Mouse (Mus musculus) adrenal gland, adult (tissue): ENCODE results near the gene Arl5a.

ENCODE experiments used
- DNase-seq, 2 experiments: peaks; one replicate each; pipeline ENCODE4 v3.0.0; 2022 to 2023; ENCODE audit warnings: low spot score in 1 of 2; ENCODE audit not compliant: inconsistent age in 2 of 2

Gene Arl5a

DNA sequence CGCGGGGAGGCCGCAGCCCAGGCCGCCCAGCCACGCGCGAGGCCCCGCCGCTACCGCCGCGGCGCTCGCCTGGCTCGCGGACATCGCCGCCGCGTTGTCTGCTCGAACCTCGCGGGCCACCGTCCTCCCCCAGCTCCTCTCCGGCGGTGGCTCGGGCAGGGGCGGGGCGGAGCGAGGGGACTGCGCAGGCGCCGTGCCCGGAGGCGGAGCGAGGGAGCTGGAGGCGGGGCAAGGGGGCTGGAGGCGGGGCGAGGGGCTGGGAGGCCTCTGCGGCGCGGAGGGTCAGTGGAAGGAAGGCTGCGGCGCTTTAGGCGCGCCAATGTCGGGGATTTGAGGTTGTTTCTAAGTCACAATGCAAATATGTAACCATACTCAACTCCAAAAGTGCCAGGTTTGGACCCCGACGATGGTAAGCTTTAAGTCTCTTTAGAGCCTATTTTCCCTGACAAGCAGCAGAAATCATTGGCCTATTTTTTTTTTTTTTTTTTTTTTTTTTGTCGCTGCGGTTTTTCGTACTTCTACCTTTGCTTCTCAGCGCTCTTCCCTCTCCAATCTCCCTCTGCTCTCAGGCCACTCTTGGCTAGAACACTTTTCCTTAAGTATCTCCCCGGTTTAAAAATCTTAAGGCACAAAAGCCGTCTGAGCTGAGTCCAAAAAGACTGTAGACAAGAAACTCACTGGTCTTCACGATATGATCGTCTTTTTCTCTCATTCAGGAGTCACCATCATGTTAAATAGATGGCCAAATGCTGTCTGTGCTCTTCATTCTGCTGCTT, at the start of gene Arl5a:
Gene Arl5a, minus strand, starts transcription at position 155 of the 776 bp plus-strand sequence.
- peak; percentile 95 to 99 for DNase-seq

GRCm38 (mm10) chr2:52471545-52472291, 47.0 kb upstream of the Arl5a start:
- peak in 1 of 2 experiments; percentile 31 for DNase-seq

DNA sequence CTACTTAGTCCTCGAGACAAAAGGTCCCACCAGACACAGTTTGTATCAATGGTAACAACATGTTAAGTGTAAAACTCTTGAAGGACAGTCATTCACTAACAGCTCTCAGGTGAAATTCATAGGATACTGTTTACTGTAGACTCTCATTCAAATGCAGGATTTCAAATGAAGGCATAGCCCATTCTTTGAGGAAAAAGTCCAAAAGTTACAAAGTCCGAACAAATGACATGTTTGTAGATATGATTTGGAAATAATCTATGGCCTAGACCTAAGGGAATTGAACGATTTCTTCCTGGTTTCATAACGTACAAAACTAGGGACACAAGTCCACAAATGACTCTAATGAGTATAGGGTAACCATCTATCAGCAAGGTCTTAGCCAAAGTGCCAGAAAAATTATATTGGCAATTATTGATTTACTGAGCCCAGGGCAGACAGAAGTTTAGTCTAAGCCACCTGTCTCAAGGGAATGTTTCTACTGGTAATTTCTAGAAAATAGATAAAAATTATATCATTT, 45.4 kb upstream of the Arl5a start:
- DNase-seq = no peak

DNA sequence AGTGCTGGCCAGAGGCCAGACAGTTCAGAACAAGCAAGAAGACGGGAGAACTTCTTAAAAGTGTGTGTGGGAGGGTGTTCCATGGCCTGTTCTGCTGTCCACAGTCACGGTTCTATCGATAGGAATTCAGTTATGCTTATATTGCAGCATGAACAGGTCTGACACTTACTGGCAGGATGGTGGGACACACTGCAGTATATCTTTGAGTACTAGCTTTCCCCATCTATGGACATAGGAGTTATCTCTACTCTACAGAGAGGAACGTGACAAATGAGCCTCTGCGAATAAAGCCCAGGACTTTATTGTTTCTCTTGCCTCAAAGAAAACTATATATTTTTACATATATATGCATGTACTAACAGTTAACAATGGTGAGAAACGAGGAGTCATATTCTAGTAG, 42.9 kb upstream of the Arl5a start:
- DNase-seq = no peak

DNA sequence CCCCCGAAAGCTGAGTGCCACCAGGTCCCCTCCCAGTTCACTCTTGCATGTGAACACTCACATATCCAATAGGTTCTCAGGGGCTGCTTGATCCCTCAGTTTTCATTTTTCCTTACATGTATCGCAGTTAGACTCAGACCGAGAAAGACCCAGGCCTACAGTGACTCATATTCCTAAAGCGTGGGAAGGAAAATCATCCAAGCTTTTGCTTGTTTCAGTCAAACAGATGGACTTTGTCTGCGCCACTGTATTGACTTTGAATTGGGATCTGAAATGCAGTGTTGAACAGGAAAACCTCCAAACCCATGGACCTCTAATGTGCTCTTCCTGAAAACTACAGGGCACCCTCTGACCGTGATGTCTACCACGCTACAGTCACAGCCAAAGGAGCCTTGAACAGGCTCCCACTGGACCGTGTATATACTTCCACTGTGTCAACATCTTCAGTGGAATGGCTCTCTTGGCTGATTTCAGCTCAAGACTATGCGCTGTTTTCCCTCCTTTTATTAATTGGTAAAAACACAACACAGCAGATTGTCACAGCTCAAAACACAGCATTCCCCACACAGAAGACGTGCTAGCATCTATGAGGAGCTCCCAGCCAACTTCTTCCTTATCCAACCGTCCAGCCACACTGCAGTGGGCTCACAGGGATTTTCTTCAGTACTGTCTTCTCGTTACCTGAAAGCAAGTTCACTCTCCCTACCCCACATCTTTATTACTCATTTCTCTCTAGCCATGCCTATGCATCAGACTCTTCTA, 36.7 kb upstream of the Arl5a start:
- DNase-seq = no peak

- DNase-seq = no peak
Observed at GRCm38 (mm10) chr2:52455606-52456479, 31.1 kb upstream of the Arl5a start.

GRCm38 (mm10) chr2:52449818-52450217, 25.1 kb upstream of the Arl5a start:
- DNase-seq = no peak

GRCm38 (mm10) chr2:52448916-52449315, 24.2 kb upstream of the Arl5a start:
- DNase-seq = no peak

GRCm38 (mm10) chr2:52446648-52447047, 21.9 kb upstream of the Arl5a start:
- no peak for DNase-seq

DNA sequence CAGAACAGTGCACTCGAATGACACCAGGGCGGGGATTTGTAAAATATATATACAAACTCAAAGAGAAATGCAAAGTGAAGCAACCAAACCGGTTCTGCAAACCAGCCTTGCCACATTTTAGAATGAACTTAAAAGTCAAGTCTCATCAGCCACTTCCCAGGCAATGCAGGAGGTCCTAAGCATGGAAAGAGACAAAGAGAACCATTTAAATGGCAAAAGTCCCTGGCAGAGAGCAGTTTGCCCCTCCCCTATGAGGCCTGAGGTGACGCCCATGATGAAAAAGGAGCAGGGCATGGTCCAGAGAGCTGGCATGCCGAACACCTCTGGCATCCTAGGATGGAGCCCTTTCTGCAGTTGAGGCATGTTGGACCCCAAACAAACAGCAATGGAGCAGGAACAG, 17.4 kb upstream of the Arl5a start:
- no peak for DNase-seq

DNA sequence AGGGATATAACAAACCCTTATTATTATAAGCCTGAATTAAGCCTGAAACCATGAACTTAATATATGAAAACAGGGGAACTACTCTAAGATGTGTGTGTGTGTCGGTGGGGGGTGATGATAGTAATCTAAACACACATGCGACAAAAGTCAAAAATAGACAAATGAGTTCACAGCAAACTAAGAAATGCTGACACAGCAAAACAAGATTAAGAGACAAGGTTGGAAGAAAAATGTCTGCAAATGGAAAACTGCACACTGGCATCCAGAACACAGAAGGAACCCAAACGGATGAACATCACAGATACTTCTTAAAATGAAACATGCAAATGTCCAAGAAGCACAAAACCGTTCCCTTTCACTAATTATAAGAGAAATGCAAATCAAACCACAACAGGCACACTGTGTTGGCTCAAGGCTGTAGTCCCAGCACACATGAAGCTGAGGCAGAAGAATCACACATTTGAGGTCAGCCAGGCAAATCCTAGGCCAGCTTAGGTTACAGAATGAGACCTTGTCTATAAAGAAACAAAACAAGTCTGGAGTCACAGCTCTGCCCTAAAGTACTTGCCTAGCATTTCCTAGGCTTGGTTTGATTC, 15.8 kb upstream of the Arl5a start:
- DNase-seq = no peak

- no peak for DNase-seq
Observed at GRCm38 (mm10) chr2:52438437-52438836, 13.7 kb upstream of the Arl5a start.

DNA sequence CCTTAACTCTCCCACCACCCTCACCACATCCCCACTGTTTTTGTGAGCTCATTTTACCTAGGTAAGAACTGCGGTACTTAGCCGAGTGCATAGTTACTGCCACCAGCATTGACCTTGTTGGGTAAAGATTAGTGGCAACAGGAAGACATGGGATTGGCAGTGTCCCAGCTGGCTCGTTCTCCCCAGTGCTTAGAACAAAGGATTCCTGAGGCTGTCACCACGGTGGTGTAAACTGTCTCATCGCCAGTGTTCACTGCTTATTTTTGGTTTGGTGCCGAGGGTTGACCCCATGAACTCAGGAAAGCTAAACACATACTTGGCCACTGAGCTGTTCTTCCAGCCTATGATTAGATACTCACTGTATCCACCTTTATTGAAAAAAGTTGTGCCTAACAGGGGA, 13.3 kb upstream of the Arl5a start:
- peak; percentile 87 to 96 for DNase-seq

GRCm38 (mm10) chr2:52435919-52436632, 11.4 kb upstream of the Arl5a start:
- DNase-seq = no peak

DNA sequence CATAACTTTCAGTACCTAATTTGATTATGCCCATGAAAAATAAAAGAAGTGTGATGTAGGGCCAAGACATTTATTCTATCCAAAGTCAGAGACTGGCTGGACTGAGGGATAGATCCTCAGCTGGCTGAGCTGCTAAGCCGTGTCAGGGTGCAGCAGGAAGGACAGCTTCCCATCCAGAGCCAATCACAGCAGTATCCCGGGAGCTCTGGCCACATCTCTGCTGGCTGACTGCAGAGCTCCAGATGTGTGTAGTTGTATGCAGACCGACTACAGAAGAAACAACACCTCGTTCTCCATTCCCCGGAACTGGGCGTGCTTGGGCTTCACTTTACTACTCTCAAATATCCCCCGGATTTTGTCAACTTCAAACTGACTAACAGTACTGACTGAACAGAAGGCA, 8.7 kb upstream of the Arl5a start:
- DNase-seq = no peak

DNA sequence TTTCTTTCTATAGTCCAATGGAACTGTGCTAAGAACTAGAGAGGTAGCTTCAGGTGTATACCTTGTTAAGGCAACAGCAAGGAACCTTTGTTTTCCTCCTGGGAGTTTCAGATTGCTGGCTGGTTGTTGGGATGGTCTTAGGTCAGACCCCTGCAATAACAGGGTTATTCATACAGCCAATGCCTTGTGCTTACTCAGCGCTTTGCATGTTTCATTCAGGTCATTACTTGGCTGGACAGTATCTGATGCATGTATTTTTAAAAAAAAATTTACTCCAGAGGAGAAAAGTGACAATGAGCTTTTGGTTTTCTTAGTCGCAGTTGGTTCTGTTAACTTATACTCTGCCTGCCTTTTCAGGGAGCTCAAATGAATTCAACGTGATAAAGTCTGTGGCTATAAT, 2.7 kb upstream of the Arl5a start:
- DNase-seq = no peak

DNA sequence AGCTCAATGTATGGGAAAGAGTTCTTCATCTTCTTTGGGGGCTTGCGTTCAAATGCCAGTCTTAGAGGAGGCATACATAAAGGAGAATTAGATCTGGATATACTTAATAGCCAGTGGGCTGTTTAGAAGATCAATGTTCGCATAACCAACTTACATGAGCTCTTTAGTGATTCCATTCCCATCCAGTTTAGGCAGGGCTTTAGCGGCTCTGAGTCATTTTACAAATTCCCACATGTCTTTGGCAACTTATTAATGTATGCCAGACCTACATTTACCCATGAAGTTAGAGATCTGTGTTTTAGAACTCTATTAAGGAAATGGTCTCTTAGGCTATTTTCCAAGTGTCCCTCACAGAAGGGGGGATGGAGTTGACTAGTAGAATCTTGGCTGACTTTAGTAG, 1.3 kb upstream of the Arl5a start:
- no peak for DNase-seq

GRCm38 (mm10) chr2:52425523-52425795, 758 bp upstream of the Arl5a start:
- DNase-seq = no peak

- no peak for DNase-seq
Observed at GRCm38 (mm10) chr2:52424248-52424728, 413 bp downstream of the Arl5a start.
